ENCODE assay signal across 8 mouse cellular contexts in genomic region chr3:144204413-144205311, GRCm38 (mm10). TPM values are rescaled to one million over a fixed set of nuclear protein-coding genes. Genes with fewer than 3 reads are reported as not detected.
A peak's percentile ranks its signal among the peaks of the same experiment; 100 is the strongest.
DNase-seq lines count a peak whose midpoint lies in the region; ATAC-seq lines count a peak whose summit lies in the region.

TSS of gene Lmo4 (minus strand) at chr3:144205220.

- peak; percentile 80 for ATAC-seq in hindbrain, embryonic 12.5 days (ENCODE audit: low FRiP score)

- peak; percentile 92 for DNase-seq in NIH3T3 (ENCODE audit: low read depth)
- peak; percentile 53 for DNase-seq in cerebellum, adult 9-11 months
- peak; percentile 57 to 59 for DNase-seq in frontal cortex, postnatal 25 days (ENCODE audit: low spot score in 2 of 2)
- peak; percentile 67 to 78 for DNase-seq in layer of hippocampus, postnatal 25 days (ENCODE audit: extremely low spot score in 1 of 2, low spot score in 1 of 2)
- peak; percentile 92 for DNase-seq in lung, postnatal 36 days
- peak; percentile 82 for DNase-seq in retina, postnatal 1 day
- DNase-seq in urinary bladder, postnatal 10 days (ENCODE audit: low spot score): peak; percentile 65

- no peaks in the 10 kb centered on the region for H3K9me3 ChIP-seq in hindbrain, embryonic 12.5 days (replicated peaks)

- H3K4me1 ChIP-seq in hindbrain, embryonic 12.5 days: peaks cover 20% of the 10 kb centered on the region

- H3K4me3 ChIP-seq in hindbrain, embryonic 12.5 days: peak within 1 kb of the TSS; percentile 85

- H3K27me3 ChIP-seq in hindbrain, embryonic 12.5 days: no peaks in the 10 kb centered on the region

- under 1% methylated on average over 50 of the region's 76 CpGs for WGBS in hindbrain, embryonic 12.5 days

- peak within 1 kb of the TSS; percentile 98 for H3K9ac ChIP-seq in hindbrain, embryonic 12.5 days

- no peaks in the 10 kb centered on the region for H3K36me3 ChIP-seq in hindbrain, embryonic 12.5 days

- peak within 1 kb of the TSS; percentile 92 for H3K4me2 ChIP-seq in hindbrain, embryonic 12.5 days (replicated peaks)

- H3K27ac ChIP-seq in hindbrain, embryonic 12.5 days: peak within 1 kb of the TSS; percentile 100

RNA-seq across cellular contexts. Expression of gene Lmo4, which starts in this region (rescaled TPM):
- polyA plus RNA-seq in hindbrain, embryonic 12.5 days (2016; fragmentation: Nextera tagmentation; extraction: Ambion mirVana): 62.0 and 64.7 TPM in 2 replicates
- total RNA-seq in layer of hippocampus, postnatal 25 days (2021): 100 to 1,000 TPM; 201 to 231 TPM

Comparison
In these comparisons a context has a peak if more than half of its experiments do, and no peak if none do; other contexts are left out.
1. Peak in every context shown above with its lines: DNase-seq, ATAC-seq, H3K4me3 ChIP-seq and H3K27ac ChIP-seq.